Mouse (Mus musculus) spleen, postnatal 10 days (tissue): ENCODE results near the gene Mrpl4.
"Not testable (repeated sequence)": the region's sequence is repeated elsewhere in the genome, so short reads cannot be mapped to it uniquely, and the experiment has no call there.

Experiments
- DNase-seq, 2 experiments: peaks; one replicate each; pipeline ENCODE4 v3.0.0; 2021 to 2022; ENCODE audit warnings: low spot score in 2 of 2

The Mrpl4 gene

GRCm38 (mm10) chr9:20986952-20987686, 15.4 kb upstream of the Mrpl4 start:
- no peak for DNase-seq

- DNase-seq: no peak
These were observed 14.6 kb upstream of the Mrpl4 start for GRCm38 (mm10) chr9:20987953-20988352.

GRCm38 (mm10) chr9:20990861-20991260, 11.7 kb upstream of the Mrpl4 start:
- no peak for DNase-seq

- DNase-seq: no peak
These were observed 11.0 kb upstream of the Mrpl4 start for GRCm38 (mm10) chr9:20991587-20991986.

GRCm38 (mm10) chr9:20993165-20993898, 9.2 kb upstream of the Mrpl4 start:
- DNase-seq: no peak

GRCm38 (mm10) chr9:20995069-20995468, 7.5 kb upstream of the Mrpl4 start:
- DNase-seq: no peak

GRCm38 (mm10) chr9:20997065-20997464, 5.5 kb upstream of the Mrpl4 start:
- DNase-seq: no peak

GRCm38 (mm10) chr9:20998337-20998736, 4.2 kb upstream of the Mrpl4 start:
- DNase-seq: peak in 1 of 2 experiments; percentile 25

GRCm38 (mm10) chr9:21000811-21001210, 1.7 kb upstream of the Mrpl4 start:
- DNase-seq: no peak

- DNase-seq: no peak
These were observed 812 bp upstream of the Mrpl4 start for GRCm38 (mm10) chr9:21001651-21002200.

- no peak for DNase-seq
These were observed 290 bp upstream of the Mrpl4 start for GRCm38 (mm10) chr9:21002270-21002626.

GRCm38 (mm10) chr9:21007313-21007952, 4.9 kb downstream of the Mrpl4 start:
- DNase-seq: no peak

- DNase-seq: no peak
These were observed 5.5 kb downstream of the Mrpl4 start for GRCm38 (mm10) chr9:21008007-21008406.

- no peak for DNase-seq
These were observed 7.8 kb downstream of the Mrpl4 start for GRCm38 (mm10) chr9:21010362-21010761.

GRCm38 (mm10) chr9:21010939-21011541, 8.5 kb downstream of the Mrpl4 start:
- DNase-seq: not testable (repeated sequence)

- DNase-seq: peak in 1 of 2 experiments; percentile 26
These were observed 9.3 kb downstream of the Mrpl4 start for GRCm38 (mm10) chr9:21011846-21012312.

- DNase-seq: no peak
These were observed 9.8 kb downstream of the Mrpl4 start for GRCm38 (mm10) chr9:21012368-21012767.

GRCm38 (mm10) chr9:21014691-21015570, 12.4 kb downstream of the Mrpl4 start:
- DNase-seq: peak; percentile 58 to 82

- DNase-seq: peak; percentile 67 to 81
These were observed 13.1 kb downstream of the Mrpl4 start, which contains the start of gene Icam1 for GRCm38 (mm10) chr9:21015571-21016130. TSS of gene Icam1 (plus strand) at chr9:21015985.
